Mouse (Mus musculus) mouse embryonic stem cell (cell line): ENCODE results near the gene Cep126.

ENCODE experiments used
- in situ Hi-C, 2 experiments: fragments of 300-500 bp; cut with MboI; formaldehyde crosslinking; loops; 1 replicate in 1 of 2; 3 replicates in 1 of 2; pipeline ENCODE4 v1.14.3; 2019 to 2020; ENCODE audit warnings: low sequenced_read_pairs in 2 of 2, low pct_unique_long_range_greater_than_20kb in 1 of 2, mixed read lengths in 1 of 2; ENCODE audit not compliant: unreplicated experiment in 1 of 2

The Cep126 gene

GRCm38 (mm10) chr9:8134117-8134574 is at the start of gene Cep126:
Gene Cep126, minus strand, starts transcription at chr9:8134294.
- in situ Hi-C loops = no loop called here

- in situ Hi-C loops = no loop called here
Observed at GRCm38 (mm10) chr9:8179554-8179953, 45.5 kb upstream of the Cep126 start.

- in situ Hi-C loops = no loop called here
Observed at GRCm38 (mm10) chr9:8177099-8177498, 43.0 kb upstream of the Cep126 start.

- in situ Hi-C loops = no loop called here
Observed at GRCm38 (mm10) chr9:8157011-8157410, 22.9 kb upstream of the Cep126 start.

GRCm38 (mm10) chr9:8139501-8139900 is 5.4 kb upstream of the Cep126 start:
- in situ Hi-C loops = no loop called here

- in situ Hi-C loops = no loop called here
Observed at GRCm38 (mm10) chr9:8133586-8134115, 443 bp downstream of the Cep126 start.

- in situ Hi-C loops = no loop called here
Observed at GRCm38 (mm10) chr9:8123495-8123894, 10.6 kb downstream of the Cep126 start.

- in situ Hi-C loops = no loop called here
Observed at GRCm38 (mm10) chr9:8114516-8114915, 19.6 kb downstream of the Cep126 start.

GRCm38 (mm10) chr9:8103050-8103449 is 31.0 kb downstream of the Cep126 start:
- in situ Hi-C loops = no loop called here

GRCm38 (mm10) chr9:8100962-8101361 is 33.1 kb downstream of the Cep126 start:
- in situ Hi-C loops = no loop called here

- in situ Hi-C loops = loop anchor here in 1 of 2 experiments (10.0 kb wide), 1 partner anchor 126 kb away; no protein-coding TSS in a partner anchor
Observed at GRCm38 (mm10) chr9:8078882-8079281, 55.2 kb downstream of the Cep126 start.

GRCm38 (mm10) chr9:8074345-8074744 is 59.7 kb downstream of the Cep126 start:
- in situ Hi-C loops = loop anchor here in 1 of 2 experiments (10.0 kb wide), 1 partner anchor 130 kb away; no protein-coding TSS in a partner anchor

GRCm38 (mm10) chr9:8073203-8073755 is 60.8 kb downstream of the Cep126 start:
- in situ Hi-C loops = loop anchor here in 1 of 2 experiments (10.0 kb wide), 1 partner anchor 132 kb away; no protein-coding TSS in a partner anchor

GRCm38 (mm10) chr9:8059636-8060035 is 74.5 kb downstream of the Cep126 start:
- in situ Hi-C loops = no loop called here

GRCm38 (mm10) chr9:8054831-8055230 is 79.3 kb downstream of the Cep126 start:
- in situ Hi-C loops = no loop called here

GRCm38 (mm10) chr9:8043044-8043387 is 91.1 kb downstream of the Cep126 start:
- in situ Hi-C loops = no loop called here

- in situ Hi-C loops = no loop called here
Observed at GRCm38 (mm10) chr9:8042338-8043043, 91.6 kb downstream of the Cep126 start, which contains the start of gene Cfap300. Gene Cfap300, minus strand, starts transcription at chr9:8042823.

- in situ Hi-C loops = no loop called here
Observed at GRCm38 (mm10) chr9:8035546-8035945, 98.5 kb downstream of the Cep126 start.

- in situ Hi-C loops = no loop called here
Observed at GRCm38 (mm10) chr9:8035091-8035490, 99.0 kb downstream of the Cep126 start.

- in situ Hi-C loops = no loop called here
Observed at GRCm38 (mm10) chr9:8034143-8034542, 100.0 kb downstream of the Cep126 start.
